Mouse (Mus musculus) heart, adult 2 months (tissue): ENCODE results near the gene Kcnc3. TPM values are rescaled to one million over a fixed set of nuclear protein-coding genes. Genes with fewer than 3 reads are reported as not detected.

Experiments
- DNase-seq, 2 experiments: peaks; one replicate each; pipeline ENCODE4 v3.0.0; 2021
- H3K27ac ChIP-seq: fragments of 200-600 bp; 2 replicates; pipeline ENCODE4 v1.8.1; 2022
- H3K27me3 ChIP-seq: fragments of 200-500 bp; 2 replicates; pipeline ENCODE4 v1.6.1; 2012; ENCODE audit warnings: mild to moderate bottlenecking, low read length, inconsistent platforms, mixed read lengths; ENCODE audit not compliant: control insufficient read depth, insufficient read depth
- H3K36me3 ChIP-seq: fragments of 200-500 bp; 2 replicates; pipeline ENCODE4 v1.6.1; 2012; ENCODE audit warnings: low read length, inconsistent platforms; ENCODE audit not compliant: control insufficient read depth, insufficient read depth
- H3K4me1 ChIP-seq: fragments of 200-500 bp; 2 replicates; pipeline ENCODE4 v1.6.1; 2011; ENCODE audit warnings: low read length; ENCODE audit not compliant: control insufficient read depth, insufficient read depth
- H3K4me3 ChIP-seq: fragments of 200-600 bp; 2 replicates; pipeline ENCODE4 v1.8.1; 2022
- H3K79me2 ChIP-seq: fragments of 200-500 bp; replicated peaks from 2 replicates; pipeline ENCODE4 v1.6.1; 2012; ENCODE audit warnings: mild to moderate bottlenecking, inconsistent platforms, low read length, moderate library complexity, mixed read lengths; ENCODE audit not compliant: control insufficient read depth, insufficient read depth
- H3K9ac ChIP-seq: fragments of 200-500 bp; 2 replicates; pipeline ENCODE4 v1.6.1; 2012; ENCODE audit warnings: low read depth, mild to moderate bottlenecking, control low read depth, inconsistent platforms, low read length, mixed read lengths
- CTCF ChIP-seq: fragments of 200-600 bp; IDR thresholded peaks from 2 replicates; pipeline ENCODE4 v1.8.1; 2022; ENCODE audit warnings: antibody characterized with exemption, mild to moderate bottlenecking, moderate library complexity
- EP300 ChIP-seq: fragments of 200-500 bp; IDR thresholded peaks from 2 replicates; pipeline ENCODE4 v1.6.1; 2011; ENCODE audit warnings: low read depth, low read length, control low read depth; ENCODE audit not compliant: insufficient read depth
- POLR2A ChIP-seq: fragments of 200-500 bp; IDR thresholded peaks from 2 replicates; pipeline ENCODE4 v1.6.1; 2011; ENCODE audit warnings: mild to moderate bottlenecking, low read depth, low read length, control low read depth; ENCODE audit not compliant: insufficient read depth
- WGBS: fragments of 180-500 bp; shearing (Covaris S2); methylation state at CpG from one replicate; pipeline ENCODE4 v1.1.7; 2018; 5-methylcytosine and 5-hydroxymethylcytosine counted together
- intact Hi-C: fragments of 180-260 bp; cut with DNase I; formaldehyde crosslinking; loops from one replicate; pipeline ENCODE4 v1.15.1; 2025
- polyA plus RNA-seq: library from polyadenylated mRNA; depleted of rRNA; stranded (reverse); fragments of >200 nt; gene quantifications from 2 replicates; pipeline ENCODE4 v1.2.3, GENCODE M21; 2012
- total RNA-seq, 2 experiments: library from RNA; stranded (reverse); gene quantifications; 2 replicates each; pipeline ENCODE4 v1.2.3; 2021

Gene Kcnc3
- total and polyA plus RNA-seq, 3 experiments = 2.2 to 3.0 (median 2.9) TPM

DNA sequence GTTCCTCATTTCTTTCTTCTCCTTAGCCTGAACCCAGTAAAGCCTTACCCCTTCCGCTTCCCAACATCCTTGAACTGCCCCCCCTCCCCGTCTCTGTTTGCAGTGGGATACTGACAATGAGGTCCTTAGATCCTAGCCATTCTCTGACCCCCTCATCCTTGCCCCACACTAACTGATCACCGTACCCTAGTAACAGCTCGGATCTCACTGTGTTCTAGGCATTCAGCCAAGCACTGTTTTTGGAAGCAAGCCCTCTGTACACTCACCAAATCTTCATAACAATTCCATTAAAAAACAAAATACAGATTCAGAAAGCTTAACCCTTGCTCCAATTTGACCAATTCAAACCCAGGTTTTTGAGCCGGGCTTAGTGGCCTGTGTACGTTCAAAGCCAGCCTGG is 3.8 kb downstream of the Kcnc3 start:
- 49% methylated on average over 6 of the region's 6 CpGs for WGBS
- Histone ChIP-seq H3K4me3 (no peak overlapping the region), H3K27me3 (peaks cover 7% of the 10 kb centered on the region), H3K27ac (no peak overlapping the region), H3K9ac (no peak overlapping the region), H3K36me3 (no peaks in the 10 kb centered on the region), H3K79me2 (no peaks in the 10 kb centered on the region), H3K4me1 (peaks cover 1% of the 10 kb centered on the region; the same call in 1 of the 2 replicates)
- intact Hi-C loops = no loop called here
- no peak for DNase-seq
- TF ChIP-seq EP300 (no peak), POLR2A (no peak), CTCF (no peak)

DNA sequence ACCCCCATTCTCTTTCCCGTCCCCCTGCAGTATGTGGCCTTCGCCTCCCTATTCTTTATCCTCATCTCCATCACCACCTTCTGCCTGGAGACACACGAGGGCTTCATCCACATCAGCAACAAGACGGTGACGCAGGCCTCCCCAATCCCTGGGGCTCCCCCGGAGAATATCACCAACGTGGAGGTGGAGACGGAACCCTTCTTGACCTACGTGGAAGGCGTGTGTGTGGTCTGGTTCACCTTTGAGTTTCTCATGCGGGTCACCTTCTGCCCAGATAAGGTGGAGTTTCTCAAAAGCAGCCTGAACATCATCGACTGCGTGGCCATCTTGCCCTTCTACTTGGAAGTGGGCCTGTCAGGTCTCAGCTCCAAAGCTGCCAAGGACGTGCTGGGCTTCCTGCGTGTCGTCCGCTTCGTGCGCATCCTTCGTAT is 4.7 kb downstream of the Kcnc3 start:
- Histone ChIP-seq H3K27ac (no peak overlapping the region), H3K79me2 (no peaks in the 10 kb centered on the region), H3K36me3 (no peaks in the 10 kb centered on the region), H3K4me3 (no peak overlapping the region), H3K9ac (no peak overlapping the region), H3K27me3 (peaks cover 7% of the 10 kb centered on the region), H3K4me1 (peaks cover 1% of the 10 kb centered on the region; the same call in 1 of the 2 replicates)
- WGBS = 90% methylated on average over 20 of the region's 20 CpGs
- no peak for DNase-seq
- intact Hi-C loops = no loop called here
- TF ChIP-seq CTCF = no peak
- TF ChIP-seq EP300 = no peak
- TF ChIP-seq POLR2A = no peak

DNA sequence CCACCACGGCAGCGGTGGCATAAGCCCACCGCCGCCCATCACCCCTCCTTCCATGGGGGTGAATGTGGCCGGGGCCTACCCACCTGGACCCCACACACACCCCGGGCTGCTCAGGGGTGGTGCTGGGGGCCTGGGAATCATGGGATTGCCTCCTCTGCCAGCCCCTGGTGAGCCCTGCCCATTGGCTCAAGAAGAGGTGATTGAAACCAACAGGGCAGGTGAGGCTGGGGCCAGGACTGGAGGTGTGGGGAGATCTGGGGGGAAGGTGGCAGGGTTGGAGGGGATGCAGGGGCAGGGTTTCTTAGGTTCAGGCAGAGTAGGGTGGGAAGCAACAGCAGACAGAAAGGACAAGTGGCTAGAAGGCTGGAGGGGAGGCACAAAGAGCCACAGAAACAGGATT is 5.6 kb downstream of the Kcnc3 start:
- DNase-seq = no peak
- Histone ChIP-seq H3K27me3 (peaks cover 7% of the 10 kb centered on the region), H3K27ac (no peak overlapping the region), H3K9ac (no peak overlapping the region), H3K4me1 (peaks cover 1% of the 10 kb centered on the region; the same call in 1 of the 2 replicates), H3K79me2 (no peaks in the 10 kb centered on the region), H3K36me3 (no peaks in the 10 kb centered on the region), H3K4me3 (no peak overlapping the region)
- no peak for TF ChIP-seq EP300
- no peak for TF ChIP-seq POLR2A
- no peak for TF ChIP-seq CTCF
- WGBS = 88% methylated on average over 6 of the region's 6 CpGs
- intact Hi-C loops = no loop called here

DNA sequence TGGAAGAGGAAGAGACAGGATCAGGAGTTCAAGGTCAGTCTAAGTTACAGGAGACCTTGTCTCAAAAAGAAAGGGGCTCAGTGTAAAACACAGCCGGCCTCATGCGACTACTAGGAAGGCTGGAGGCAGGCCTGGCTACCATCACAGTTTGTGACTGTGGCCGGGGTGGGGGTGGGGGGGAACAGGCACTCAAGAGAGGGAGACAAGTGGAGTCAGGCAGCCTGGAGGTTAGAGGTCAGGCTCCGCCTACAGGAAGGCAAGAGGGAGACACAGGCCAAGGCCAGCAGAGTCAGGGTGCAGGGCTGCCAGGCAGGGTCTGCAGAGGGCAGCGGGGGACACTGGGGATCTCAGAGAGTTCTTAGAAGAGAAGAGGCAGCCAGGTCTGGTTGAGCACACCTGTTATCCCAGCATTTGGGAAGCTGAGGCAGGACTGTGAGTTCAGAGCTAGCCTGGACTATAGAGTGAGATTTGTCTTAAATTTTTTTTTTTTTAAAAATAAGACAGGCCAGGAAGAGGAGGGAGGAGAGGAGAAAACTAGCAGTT is 6.6 kb downstream of the Kcnc3 start:
- H3K9ac ChIP-seq = no peak overlapping the region
- no peaks in the 10 kb centered on the region for H3K79me2 ChIP-seq
- H3K27me3 ChIP-seq = peaks cover 5% of the 10 kb centered on the region; the same call in 1 of the 2 replicates
- H3K36me3 ChIP-seq = no peaks in the 10 kb centered on the region
- no peak overlapping the region for H3K27ac ChIP-seq
- no peak for DNase-seq
- peaks cover 1% of the 10 kb centered on the region; the same call in 1 of the 2 replicates for H3K4me1 ChIP-seq
- 48% methylated on average over 5 of the region's 5 CpGs for WGBS
- TF ChIP-seq POLR2A = no peak
- TF ChIP-seq CTCF = no peak
- TF ChIP-seq EP300 = no peak
- H3K4me3 ChIP-seq = no peak overlapping the region
- intact Hi-C loops = no loop called here

DNA sequence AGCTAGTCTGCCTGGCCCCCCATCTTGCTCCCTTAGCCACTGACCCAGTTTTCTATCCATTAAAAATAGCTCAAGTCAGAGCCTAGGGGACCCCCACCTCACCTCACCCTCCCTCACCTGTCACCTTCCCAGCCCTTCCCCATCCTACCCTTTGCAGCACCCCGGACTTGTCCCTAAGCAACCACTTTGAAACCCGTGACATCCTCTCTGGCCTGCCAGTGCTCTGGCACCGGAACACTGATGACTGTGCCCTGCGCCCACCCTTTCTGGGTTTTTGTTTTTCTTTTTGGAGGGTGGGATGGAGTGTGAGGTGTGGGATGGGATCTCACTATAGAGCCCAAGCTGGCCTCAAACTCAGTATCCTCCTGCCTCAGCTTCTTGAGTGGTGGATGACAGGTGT is 7.2 kb downstream of the Kcnc3 start:
- H3K4me3 ChIP-seq = no peak overlapping the region
- WGBS = 80% methylated on average over 4 of the region's 4 CpGs
- H3K79me2 ChIP-seq = no peaks in the 10 kb centered on the region
- TF ChIP-seq CTCF (no peak), POLR2A (no peak), EP300 (no peak)
- peaks cover 5% of the 10 kb centered on the region; the same call in 1 of the 2 replicates for H3K27me3 ChIP-seq
- no peak for DNase-seq
- H3K9ac ChIP-seq = no peak overlapping the region
- intact Hi-C loops = no loop called here
- H3K27ac ChIP-seq = no peak overlapping the region
- H3K36me3 ChIP-seq = no peaks in the 10 kb centered on the region
- peaks cover 1% of the 10 kb centered on the region; the same call in 1 of the 2 replicates for H3K4me1 ChIP-seq

DNA sequence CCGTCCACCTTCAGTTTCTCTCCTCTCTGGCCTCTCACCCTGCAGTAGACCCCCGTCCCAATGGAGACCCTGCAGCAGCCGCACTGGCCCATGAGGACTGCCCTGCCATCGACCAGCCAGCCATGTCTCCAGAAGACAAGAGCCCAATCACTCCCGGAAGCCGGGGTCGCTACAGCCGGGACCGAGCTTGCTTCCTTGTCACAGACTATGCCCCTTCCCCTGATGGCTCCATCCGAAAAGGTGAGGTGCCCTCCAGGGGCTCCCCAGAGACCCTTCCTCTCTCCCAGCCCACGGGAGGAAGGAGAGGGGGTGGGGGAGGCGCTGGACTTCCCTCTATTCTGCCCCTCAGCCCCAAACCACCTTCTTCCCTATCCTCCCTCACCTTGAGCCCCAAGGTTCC is 7.9 kb downstream of the Kcnc3 start:
- Histone ChIP-seq H3K9ac (no peak overlapping the region), H3K27ac (no peak overlapping the region), H3K79me2 (no peaks in the 10 kb centered on the region), H3K36me3 (no peaks in the 10 kb centered on the region), H3K27me3 (peaks cover 2% of the 10 kb centered on the region; the same call in 1 of the 2 replicates), H3K4me3 (no peak overlapping the region), H3K4me1 (peaks cover 1% of the 10 kb centered on the region; the same call in 1 of the 2 replicates)
- TF ChIP-seq CTCF = no peak
- TF ChIP-seq EP300 = no peak
- no peak for TF ChIP-seq POLR2A
- intact Hi-C loops = no loop called here
- WGBS = 70% methylated on average over 12 of the region's 12 CpGs
- no peak for DNase-seq
